Mouse (Mus musculus) midbrain, embryonic 13.5 days (tissue): Measurements from ENCODE around the gene Ptprm. TPM values are rescaled to one million over a fixed set of nuclear protein-coding genes. Genes with fewer than 3 reads are reported as not detected.
A peak's percentile ranks its signal among the peaks of the same experiment; 100 is the strongest.

Source experiments
- ATAC-seq: fragments of 200-750 bp; cut with Nextera tagmentation; 2 replicates; pipeline ENCODE4 v1.8.0; 2017; ENCODE audit warnings: mild to moderate bottlenecking, moderate TSS enrichment, moderate library complexity
- H3K27ac ChIP-seq: fragments of 300-500 bp; sonication (generic); 2 replicates; pipeline ENCODE4 v1.5.1; 2015; ENCODE audit warnings: inconsistent platforms, mild to moderate bottlenecking, moderate library complexity
- H3K27me3 ChIP-seq: fragments of 300-500 bp; sonication (generic); 2 replicates; pipeline ENCODE4 v1.6.1; 2015; ENCODE audit warnings: mild to moderate bottlenecking, inconsistent platforms
- H3K36me3 ChIP-seq: fragments of 300-500 bp; sonication (generic); 2 replicates; pipeline ENCODE4 v1.6.1; 2015; ENCODE audit warnings: mild to moderate bottlenecking, inconsistent platforms
- H3K4me1 ChIP-seq: fragments of 300-500 bp; sonication (generic); replicated peaks from 2 replicates; pipeline ENCODE4 v1.6.1; 2015; ENCODE audit warnings: inconsistent platforms
- H3K4me2 ChIP-seq: fragments of 300-500 bp; sonication (generic); replicated peaks from 2 replicates; pipeline ENCODE4 v1.6.1; 2015; ENCODE audit warnings: moderate library complexity, mild to moderate bottlenecking, inconsistent platforms
- H3K4me3 ChIP-seq: fragments of 300-500 bp; sonication (generic); replicated peaks from 2 replicates; pipeline ENCODE4 v1.5.1; 2015; ENCODE audit warnings: mild to moderate bottlenecking, inconsistent platforms
- H3K9ac ChIP-seq: fragments of 300-500 bp; sonication (generic); replicated peaks from 2 replicates; pipeline ENCODE4 v1.6.1; 2015; ENCODE audit warnings: mild to moderate bottlenecking, inconsistent platforms
- H3K9me3 ChIP-seq: fragments of 300-500 bp; sonication (generic); 2 replicates; pipeline ENCODE4 v1.6.1; 2016; ENCODE audit warnings: mild to moderate bottlenecking, inconsistent platforms
- WGBS: fragments of 180-500 bp; shearing (Covaris S2); methylation state at CpG from one replicate; pipeline ENCODE4 v1.1.7; 2015; 5-methylcytosine and 5-hydroxymethylcytosine counted together
- polyA plus RNA-seq: library from polyadenylated mRNA; unstranded; fragments of >200 nt; fragmentation: Nextera tagmentation; extraction: Ambion mirVana; gene quantifications from 2 replicates; pipeline ENCODE4 v1.2.1, GENCODE M21; 2015

Gene Ptprm
- polyA plus RNA-seq, 1 experiment from 2014 or later, result 10.6 TPM

DNA sequence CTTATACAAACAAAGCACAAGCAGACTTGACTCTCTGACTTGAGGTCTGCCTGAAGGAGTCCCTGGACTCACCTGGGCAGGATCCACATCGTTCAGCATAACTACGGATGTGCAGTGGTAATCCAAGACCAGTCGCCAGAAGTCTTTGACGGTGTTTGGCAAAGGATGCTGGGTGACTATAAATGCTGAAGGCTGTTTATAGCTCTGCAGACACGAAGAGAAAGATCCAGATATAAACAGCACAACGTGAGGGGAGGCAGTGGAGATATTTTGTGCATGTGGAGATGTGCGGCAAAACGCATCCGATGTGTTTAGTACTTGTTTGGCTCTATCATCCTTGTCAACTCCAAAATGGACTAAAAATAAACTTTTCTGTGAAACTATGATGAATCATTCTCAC is 666.1 kb downstream of the Ptprm start:
- whole genome bisulfite sequencing, result 95% methylated on average over 9 of the region's 9 CpGs
- H3K4me3 ChIP-seq, result no peak overlapping the region
- H3K9ac ChIP-seq, result no peak overlapping the region
- peak overlapping the region; percentile 68; the same call in 1 of the 2 replicates for H3K27ac ChIP-seq
- no peaks in the 10 kb centered on the region for H3K27me3 ChIP-seq
- H3K4me1 ChIP-seq, result peaks cover 15% of the 10 kb centered on the region
- H3K9me3 ChIP-seq, result no peaks in the 10 kb centered on the region
- H3K4me2 ChIP-seq, result no peak overlapping the region
- no peaks in the 10 kb centered on the region for H3K36me3 ChIP-seq
- no peak for ATAC-seq

DNA sequence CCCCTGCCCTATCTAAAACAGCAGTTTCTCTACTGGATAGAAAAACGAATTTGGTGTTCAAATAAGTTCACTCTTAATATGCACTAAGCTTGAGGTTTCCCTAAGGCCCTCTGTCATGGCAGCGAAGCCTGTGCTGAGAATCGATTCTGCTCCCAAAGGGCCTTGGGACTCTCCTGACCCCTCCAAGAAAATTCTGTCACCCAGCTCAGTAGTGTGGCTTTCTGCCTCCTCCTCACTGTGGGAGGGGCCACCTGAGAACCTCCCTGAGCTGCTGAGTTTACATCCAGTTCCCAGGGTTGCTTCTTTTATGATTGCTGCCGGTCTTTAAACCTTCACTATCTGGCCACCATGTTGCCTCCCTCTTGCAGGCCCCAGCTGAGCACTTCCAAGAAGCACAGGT is 666.7 kb downstream of the Ptprm start:
- H3K27me3 ChIP-seq, result no peaks in the 10 kb centered on the region
- peaks cover 14% of the 10 kb centered on the region for H3K4me1 ChIP-seq
- peak; percentile 18; the same call in 1 of the 2 replicates for ATAC-seq
- H3K9ac ChIP-seq, result no peak overlapping the region
- no peaks in the 10 kb centered on the region for H3K9me3 ChIP-seq
- peak overlapping the region; percentile 68 for H3K27ac ChIP-seq
- no peaks in the 10 kb centered on the region for H3K36me3 ChIP-seq
- WGBS, result 82% methylated on average over 4 of the region's 4 CpGs
- H3K4me2 ChIP-seq, result no peak overlapping the region
- no peak overlapping the region for H3K4me3 ChIP-seq

DNA sequence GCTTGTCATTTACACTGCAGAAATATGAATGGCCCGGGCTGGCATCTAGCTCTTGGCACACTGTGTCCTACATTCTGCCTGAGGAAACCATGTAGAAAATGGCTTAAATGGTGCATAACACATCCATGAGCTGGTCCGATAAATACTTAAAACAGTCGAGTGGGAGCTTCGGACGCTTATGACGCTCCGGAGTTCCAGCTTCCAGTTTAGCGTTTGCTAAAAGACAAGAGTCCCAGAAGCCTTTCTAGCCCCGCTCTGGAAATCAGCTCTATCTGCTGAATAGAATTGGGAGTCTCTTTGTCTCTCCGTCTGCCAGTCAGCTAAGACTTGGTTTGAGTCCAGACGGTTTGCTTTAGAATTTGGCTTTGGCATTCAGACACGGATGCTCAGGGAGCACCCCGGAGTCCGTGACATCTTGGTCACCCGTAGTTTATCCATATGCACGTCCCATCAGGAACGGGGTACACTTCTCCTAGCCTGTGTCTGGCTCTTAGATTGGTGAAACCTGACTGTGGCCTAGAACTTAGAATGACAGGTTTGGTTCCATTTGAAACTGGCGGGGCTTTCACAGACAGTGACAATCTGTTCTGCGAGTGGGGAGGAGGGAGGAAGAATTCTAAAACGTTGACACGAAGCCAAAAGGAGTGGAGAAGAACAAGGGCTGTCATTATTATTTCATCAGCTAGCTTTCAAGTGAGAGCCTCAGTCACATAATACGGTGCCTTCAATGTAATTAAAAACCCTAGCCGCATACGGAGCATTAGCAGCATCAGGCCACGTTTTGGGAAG is 667.4 kb downstream of the Ptprm start:
- ATAC-seq, result peak; percentile 75
- Histone ChIP-seq H3K9me3 (no peaks in the 10 kb centered on the region), H3K36me3 (no peaks in the 10 kb centered on the region), H3K4me1 (peaks cover 14% of the 10 kb centered on the region), H3K4me3 (no peak overlapping the region), H3K4me2 (no peak overlapping the region), H3K9ac (no peak overlapping the region), H3K27me3 (no peaks in the 10 kb centered on the region), H3K27ac (peak overlapping the region; percentile 68)
- 56% methylated on average over 25 of the region's 25 CpGs for WGBS

DNA sequence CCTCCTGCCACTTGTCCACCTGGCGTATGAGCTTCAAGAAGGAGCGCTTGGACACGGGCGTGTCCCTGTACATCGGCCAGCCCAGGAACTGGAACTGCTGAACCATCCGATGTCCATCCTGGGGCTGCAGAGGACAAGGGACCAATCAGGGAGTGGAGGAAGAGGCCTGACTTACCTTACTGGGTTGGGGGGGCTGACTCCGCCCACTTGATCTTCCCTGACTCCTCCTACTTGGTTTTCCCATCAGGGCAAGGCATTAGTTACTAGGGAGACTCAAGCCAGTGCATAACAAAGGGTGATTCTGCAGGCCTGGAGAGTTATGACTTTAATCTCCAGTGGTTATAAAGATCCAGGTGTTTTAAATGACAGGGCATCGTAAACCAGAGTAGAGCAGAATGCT is 670.8 kb downstream of the Ptprm start:
- no peak overlapping the region for H3K9ac ChIP-seq
- no peak for ATAC-seq
- no peak overlapping the region for H3K27ac ChIP-seq
- no peak overlapping the region for H3K4me3 ChIP-seq
- no peaks in the 10 kb centered on the region for H3K9me3 ChIP-seq
- no peak overlapping the region for H3K4me2 ChIP-seq
- H3K36me3 ChIP-seq, result no peaks in the 10 kb centered on the region
- WGBS, result 75% methylated on average over 8 of the region's 8 CpGs
- H3K4me1 ChIP-seq, result peaks cover 14% of the 10 kb centered on the region
- H3K27me3 ChIP-seq, result no peaks in the 10 kb centered on the region

DNA sequence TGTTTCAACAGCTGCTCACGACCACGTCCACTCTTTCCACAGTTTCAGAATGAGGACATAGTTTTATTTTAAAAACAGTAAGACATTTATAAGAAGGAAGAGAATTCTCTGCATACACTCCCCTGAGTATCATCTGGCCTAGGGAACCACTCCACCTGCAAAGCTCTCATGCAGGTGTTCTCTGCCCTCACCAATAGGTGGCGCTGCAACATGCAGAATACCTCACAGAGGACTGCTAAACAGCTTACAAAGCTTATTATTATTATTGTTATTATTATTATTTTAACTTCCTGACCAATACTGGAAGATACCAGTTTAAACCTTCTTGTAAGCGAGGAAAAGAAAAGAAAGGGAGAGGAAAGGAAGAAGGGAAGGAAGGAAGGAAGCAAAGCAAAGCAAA is 673.6 kb downstream of the Ptprm start:
- Histone ChIP-seq H3K4me1 (no peaks in the 10 kb centered on the region), H3K9me3 (no peaks in the 10 kb centered on the region), H3K9ac (no peak overlapping the region), H3K27ac (no peak overlapping the region), H3K36me3 (no peaks in the 10 kb centered on the region), H3K27me3 (no peaks in the 10 kb centered on the region), H3K4me3 (no peak overlapping the region), H3K4me2 (no peak overlapping the region)
- peak; percentile 68 for ATAC-seq
- WGBS, result 25% methylated on average over 4 of the region's 4 CpGs

DNA sequence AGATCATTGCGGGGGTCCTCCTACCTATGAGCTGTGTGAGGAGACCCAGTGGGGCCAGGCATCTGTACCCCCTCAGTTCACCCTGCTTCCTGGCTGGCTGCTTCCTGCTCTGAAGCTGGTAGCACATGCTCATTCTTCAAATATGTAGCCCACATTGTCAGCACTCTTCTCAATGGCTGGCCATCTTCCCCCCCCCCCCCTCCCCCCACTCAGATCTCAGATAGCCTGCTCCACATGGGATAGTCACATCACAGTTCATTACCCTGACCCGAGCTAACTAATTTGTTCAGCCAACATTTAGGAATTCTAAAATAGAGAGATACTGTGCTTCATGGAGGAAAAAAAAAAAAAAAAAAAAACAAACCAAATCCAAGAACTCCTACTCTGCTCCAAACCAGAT is 679.6 kb downstream of the Ptprm start:
- H3K4me3 ChIP-seq, result no peak overlapping the region
- no peak overlapping the region for H3K27ac ChIP-seq
- no peak overlapping the region for H3K9ac ChIP-seq
- H3K4me2 ChIP-seq, result no peak overlapping the region
- no peaks in the 10 kb centered on the region for H3K9me3 ChIP-seq
- peaks cover 15% of the 10 kb centered on the region for H3K4me1 ChIP-seq
- no peak for ATAC-seq
- 89% methylated on average over 2 of the region's 2 CpGs for WGBS
- H3K27me3 ChIP-seq, result no peaks in the 10 kb centered on the region
- H3K36me3 ChIP-seq, result no peaks in the 10 kb centered on the region

DNA sequence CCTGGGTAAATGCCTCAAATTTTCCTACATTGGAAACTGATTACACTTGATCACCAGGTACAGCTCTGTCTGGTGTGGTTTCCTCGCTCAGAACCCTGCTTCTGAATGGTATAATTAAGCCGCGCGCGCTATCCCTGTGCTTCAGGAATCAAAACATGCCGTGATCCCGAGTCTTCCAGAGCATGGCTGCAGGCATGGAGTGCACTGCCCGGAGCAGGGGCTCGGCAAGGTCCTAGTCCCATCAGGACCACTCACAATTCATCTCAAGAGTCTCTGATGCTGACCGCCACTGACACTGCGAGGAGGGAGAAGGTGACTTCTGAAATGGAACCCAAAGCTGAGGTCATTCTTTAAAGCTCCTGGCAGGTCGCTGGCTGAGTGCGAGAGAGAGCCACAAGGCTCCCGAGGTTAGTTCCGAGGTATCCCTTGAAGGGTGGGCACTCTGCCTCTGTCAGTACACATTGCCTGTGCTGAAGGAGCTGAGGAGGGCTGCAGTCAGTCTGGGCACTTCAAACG is 682.5 kb downstream of the Ptprm start:
- no peak overlapping the region for H3K4me3 ChIP-seq
- 74% methylated on average over 16 of the region's 16 CpGs for whole genome bisulfite sequencing
- peak; percentile 53; the same call in 1 of the 2 replicates for ATAC-seq

DNA sequence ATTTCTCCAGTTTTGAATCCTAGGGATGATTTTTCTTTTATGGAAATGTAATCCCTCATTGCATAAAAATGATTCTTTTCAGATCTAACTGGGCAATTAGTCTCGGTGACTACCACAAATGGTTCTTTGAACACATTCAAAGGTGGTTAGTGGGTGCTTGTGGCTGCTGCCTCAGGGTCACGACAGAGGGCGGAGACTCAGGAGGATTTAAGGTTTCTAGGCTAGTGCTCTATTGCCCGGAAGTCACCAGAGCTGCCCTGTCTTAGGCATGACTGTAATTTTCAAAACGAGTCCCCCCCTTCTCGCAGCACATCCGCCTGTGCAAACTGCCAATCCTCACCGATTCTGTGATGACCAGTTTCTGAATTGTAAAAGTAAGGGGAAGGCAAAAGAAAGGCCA is 683.0 kb downstream of the Ptprm start:
- no peaks in the 10 kb centered on the region for H3K27me3 ChIP-seq
- no peaks in the 10 kb centered on the region for H3K36me3 ChIP-seq
- peaks cover 15% of the 10 kb centered on the region for H3K4me1 ChIP-seq
- ATAC-seq, result peak; percentile 56; the same call in 1 of the 2 replicates
- no peak overlapping the region for H3K27ac ChIP-seq
- no peaks in the 10 kb centered on the region for H3K9me3 ChIP-seq
- 34% methylated on average over 8 of the region's 8 CpGs for WGBS
- no peak overlapping the region for H3K4me2 ChIP-seq
- H3K9ac ChIP-seq, result no peak overlapping the region
- H3K4me3 ChIP-seq, result no peak overlapping the region

More for the DNA sequence above, 682.5 kb downstream of the Ptprm start:
- H3K9ac ChIP-seq, result no peak overlapping the region
- H3K9me3 ChIP-seq, result no peaks in the 10 kb centered on the region
- no peak overlapping the region for H3K4me2 ChIP-seq
- no peaks in the 10 kb centered on the region for H3K36me3 ChIP-seq
- peaks cover 15% of the 10 kb centered on the region for H3K4me1 ChIP-seq
- no peaks in the 10 kb centered on the region for H3K27me3 ChIP-seq
- no peak overlapping the region for H3K27ac ChIP-seq

DNA sequence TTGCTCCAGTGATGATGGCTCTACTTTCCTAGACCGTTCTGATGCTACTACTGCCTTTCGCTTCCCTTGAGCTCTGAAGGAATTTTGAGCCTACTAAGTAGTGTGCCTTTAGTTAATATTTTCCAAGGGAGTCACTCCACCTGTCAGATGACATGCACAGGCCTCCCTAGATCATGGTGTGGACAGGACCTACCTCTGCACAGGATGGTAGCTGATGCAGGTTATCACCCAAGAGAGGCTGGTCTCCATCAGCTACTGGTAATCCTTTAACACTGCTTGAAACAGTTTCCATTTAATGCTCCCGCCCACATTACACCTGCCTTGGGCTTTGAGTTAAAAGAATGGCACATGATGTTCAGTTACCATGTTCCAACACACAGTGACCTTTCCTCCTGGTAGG is 688.5 kb downstream of the Ptprm start:
- H3K4me1 ChIP-seq, result peaks cover 2% of the 10 kb centered on the region; the same call in 1 of the 2 replicates
- no peak overlapping the region for H3K27ac ChIP-seq
- no peaks in the 10 kb centered on the region for H3K36me3 ChIP-seq
- 0 out of 2 replicates have a peak, but pooled peaks cover 3% of the 10 kb centered on the region for H3K9me3 ChIP-seq
- no peaks in the 10 kb centered on the region for H3K27me3 ChIP-seq
- 90% methylated on average over 3 of the region's 3 CpGs for WGBS
- H3K9ac ChIP-seq, result no peak overlapping the region
- H3K4me3 ChIP-seq, result no peak overlapping the region
- no peak for ATAC-seq
- H3K4me2 ChIP-seq, result no peak overlapping the region

DNA sequence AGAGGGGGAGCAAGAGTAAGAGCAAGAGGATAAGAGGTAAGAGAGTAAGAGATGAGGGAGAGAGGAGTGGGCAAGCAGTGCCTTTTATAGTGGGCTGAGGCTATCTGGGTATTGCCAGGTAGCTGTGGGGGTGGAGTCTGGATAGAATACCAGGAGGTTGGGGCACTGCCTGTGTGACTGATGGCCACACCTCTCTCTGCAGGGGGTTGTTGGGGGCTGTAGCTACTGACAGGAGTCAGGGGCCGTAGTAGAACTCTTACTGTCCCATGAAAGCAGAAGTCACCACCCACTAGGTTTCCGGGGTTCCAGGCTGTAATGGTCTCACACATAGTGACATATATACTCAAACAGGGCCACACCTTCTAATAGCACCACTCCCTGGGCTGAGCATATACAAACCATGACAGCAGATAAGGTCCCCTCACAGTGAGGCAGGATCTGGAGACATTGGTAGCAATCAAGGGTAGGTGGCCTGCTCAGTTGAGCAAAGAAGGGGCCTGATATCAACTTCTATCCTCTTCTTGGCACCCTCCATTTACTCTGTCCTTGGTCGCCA is 689.0 kb downstream of the Ptprm start:
- 79% methylated on average over 3 of the region's 3 CpGs for WGBS
- no peaks in the 10 kb centered on the region for H3K27me3 ChIP-seq
- H3K4me3 ChIP-seq, result no peak overlapping the region
- no peaks in the 10 kb centered on the region for H3K4me1 ChIP-seq
- ATAC-seq, result no peak
- H3K36me3 ChIP-seq, result no peaks in the 10 kb centered on the region
- H3K9me3 ChIP-seq, result 0 out of 2 replicates have a peak, but pooled peaks cover 3% of the 10 kb centered on the region
- no peak overlapping the region for H3K9ac ChIP-seq
- no peak overlapping the region for H3K4me2 ChIP-seq
- H3K27ac ChIP-seq, result no peak overlapping the region

DNA sequence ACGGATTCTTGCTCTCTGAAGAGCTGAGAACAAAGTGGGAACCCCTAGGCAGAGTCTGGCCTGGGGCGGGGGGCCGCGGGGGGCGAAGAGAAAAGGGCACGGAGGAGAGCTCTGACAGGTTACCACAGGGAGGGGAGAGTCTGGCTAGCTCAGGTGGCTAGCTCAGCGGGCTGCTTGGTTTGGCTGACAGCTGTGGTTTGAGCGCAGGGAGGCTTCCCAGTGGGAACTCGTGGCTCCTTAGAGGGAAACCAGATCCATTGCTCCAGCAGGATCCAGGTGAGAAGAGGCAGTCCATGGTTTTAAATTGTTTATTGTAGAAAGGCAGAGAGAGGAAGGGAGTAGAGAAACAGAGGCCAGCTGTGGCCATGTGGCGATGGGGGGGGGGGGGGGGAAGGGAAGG is 689.5 kb downstream of the Ptprm start:
- Histone ChIP-seq H3K4me2 (no peak overlapping the region), H3K4me1 (no peaks in the 10 kb centered on the region), H3K36me3 (no peaks in the 10 kb centered on the region), H3K27ac (no peak overlapping the region), H3K9ac (no peak overlapping the region), H3K4me3 (no peak overlapping the region), H3K27me3 (no peaks in the 10 kb centered on the region), H3K9me3 (0 out of 2 replicates have a peak, but pooled peaks cover 3% of the 10 kb centered on the region)
- ATAC-seq, result no peak
- 60% methylated on average over 10 of the region's 10 CpGs for WGBS

DNA sequence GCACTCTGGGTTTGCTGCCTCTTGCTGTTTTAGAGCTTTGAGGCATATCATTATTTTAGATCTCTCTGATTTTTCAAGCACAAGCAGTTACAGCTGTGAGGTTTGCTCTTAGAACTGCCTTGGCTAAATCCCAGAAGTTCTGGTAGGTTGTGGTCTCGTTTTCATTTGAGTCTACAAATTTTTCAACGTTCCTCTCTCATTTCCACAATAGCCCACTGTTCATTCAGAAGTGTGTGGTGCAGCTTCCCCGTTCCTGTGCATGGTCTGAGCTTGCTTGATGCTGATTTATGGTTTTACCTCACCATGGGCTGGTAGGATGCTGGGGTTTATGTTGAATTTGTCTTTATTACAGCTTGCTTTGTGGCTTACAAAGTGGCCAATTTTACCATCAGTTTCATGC is 695.0 kb downstream of the Ptprm start:
- Histone ChIP-seq H3K9me3 (0 out of 2 replicates have a peak, but pooled peaks cover 3% of the 10 kb centered on the region), H3K9ac (no peak overlapping the region), H3K4me1 (no peaks in the 10 kb centered on the region), H3K4me3 (no peak overlapping the region), H3K27me3 (no peaks in the 10 kb centered on the region), H3K4me2 (no peak overlapping the region), H3K36me3 (no peaks in the 10 kb centered on the region), H3K27ac (no peak overlapping the region)
- WGBS, result 83% methylated on average over 3 of the region's 3 CpGs
- ATAC-seq, result no peak
